Mouse (Mus musculus) megakaryocyte-erythroid progenitor cell, adult 5 weeks (primary cell): ENCODE data around the gene Polr3k. TPM values are rescaled to one million over a fixed set of nuclear protein-coding genes. Genes with fewer than 3 reads are reported as not detected.

Experiments used
- polyA plus RNA-seq: library from polyadenylated mRNA; stranded (reverse); fragments of >175 nt; gene quantifications from 2 replicates; pipeline ENCODE4 v1.2.3, GENCODE M21; 2012

Polr3k gene
- 1.1 and 3.5 TPM in 2 replicates for polyA plus RNA-seq

GRCm38 (mm10) chr2:181863791-181864535 lies at the start of gene Polr3k:
Gene Polr3k, plus strand, starts transcription at chr2:181864337.

GRCm38 (mm10) chr2:181837372-181838292 lies 26.5 kb upstream of the Polr3k start, which contains the start of gene Pcmtd2:
Gene Pcmtd2, plus strand, starts transcription at chr2:181837854.

Other genes with a start within 250 kb of the Polr3k start
- gene Gm29797, start 207.3 kb upstream of the Polr3k start, polyA plus RNA-seq, result 0.12 TPM in 1 of 2 replicates, not detected in the other
- gene Sox18, start 192.7 kb upstream of the Polr3k start, polyA plus RNA-seq, result 0.35 and 0.37 TPM in 2 replicates
- gene Tcea2, start 184.0 kb upstream of the Polr3k start, polyA plus RNA-seq, result 9.2 and 9.4 TPM in 2 replicates
- gene Rgs19, start 170.4 kb upstream of the Polr3k start, polyA plus RNA-seq, result 163 and 195 TPM in 2 replicates
- gene Lkaaear1, start 165.9 kb upstream of the Polr3k start, polyA plus RNA-seq, result not detected in 2 replicates
- gene Oprl1, start 149.3 kb upstream of the Polr3k start, polyA plus RNA-seq, result not detected in 2 replicates
- gene Myt1, start 101.0 kb upstream of the Polr3k start, polyA plus RNA-seq, result 0.01 and 0.04 TPM in 2 replicates
- gene Pcmtd2, start 26.5 kb upstream of the Polr3k start, polyA plus RNA-seq, result 9.0 and 10.7 TPM in 2 replicates
- gene Gm14496, start 126.8 kb downstream of the Polr3k start, polyA plus RNA-seq, result not detected in 2 replicates